Mouse (Mus musculus): ENCODE results near the gene 2810459M11Rik.

DNA sequence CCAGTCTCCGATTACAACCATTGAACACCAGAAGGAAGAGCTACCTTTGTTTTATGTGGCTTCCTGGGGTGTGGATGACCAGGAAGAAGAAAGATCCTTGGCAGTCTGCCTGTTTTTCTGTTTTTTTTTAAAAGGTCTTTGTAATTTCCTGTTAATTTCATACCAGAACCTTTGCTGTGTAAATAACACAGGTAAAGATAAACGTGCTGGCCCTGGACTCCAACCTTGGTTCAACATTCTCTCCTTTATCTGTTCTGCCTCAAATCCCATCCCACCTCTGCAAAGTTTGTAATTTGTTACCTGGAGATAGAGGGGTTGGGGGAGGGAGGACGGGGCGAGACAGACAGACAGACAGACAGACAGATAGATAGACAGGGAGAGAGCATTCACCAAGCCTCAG, 5.5 kb upstream of the 2810459M11Rik start:
- TF ChIP-seq CTCF (IDR thresholded peaks at IDR 0.05; ENCODE audit: low read depth), result no peak
- no peak for TF ChIP-seq EP300 (optimal IDR thresholded peaks at IDR 0.05)

Data from stomach, postnatal 0 days (tissue).